Mouse (Mus musculus): Measurements from ENCODE around the gene Olfr820. TPM values are rescaled to one million over a fixed set of nuclear protein-coding genes. Genes with fewer than 3 reads are reported as not detected.
A peak's percentile ranks its signal among the peaks of the same experiment; 100 is the strongest.
"Not testable (repeated sequence)": the region's sequence is repeated elsewhere in the genome, so short reads cannot be mapped to it uniquely, and the experiment has no call there.

Olfr820 gene
- not detected in 2 replicates for total RNA-seq (2017)

DNA sequence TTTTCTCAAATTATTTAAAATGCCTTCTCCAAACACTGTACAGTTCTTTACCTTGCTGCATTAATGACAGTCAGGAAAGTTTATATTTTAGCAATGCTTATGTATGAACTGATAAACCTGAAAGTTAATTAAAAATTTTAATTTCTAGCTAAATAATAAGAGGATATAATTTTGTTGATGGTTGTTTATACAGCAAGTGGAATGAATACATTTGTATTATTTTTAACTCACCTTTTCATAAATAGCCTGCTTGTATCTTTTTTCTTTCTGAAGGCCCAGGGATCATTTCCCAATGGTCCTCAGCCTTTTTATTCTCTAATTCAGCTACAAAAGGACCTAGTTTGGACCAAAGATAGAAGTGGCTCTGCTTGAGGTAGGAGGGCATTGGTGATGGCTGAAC, at the start of gene Olfr820:
Gene Olfr820, plus strand, starts transcription at position 301 of the 400 bp plus-strand sequence.
- no peak for ATAC-seq (replicated peaks in 1 of 2; ENCODE audit: insufficient read depth in 1 of 2, low FRiP score in 2 of 2, low TSS enrichment in 1 of 2, low read depth in 1 of 2, poor library complexity in 2 of 2, severe bottlenecking in 2 of 2)

DNA sequence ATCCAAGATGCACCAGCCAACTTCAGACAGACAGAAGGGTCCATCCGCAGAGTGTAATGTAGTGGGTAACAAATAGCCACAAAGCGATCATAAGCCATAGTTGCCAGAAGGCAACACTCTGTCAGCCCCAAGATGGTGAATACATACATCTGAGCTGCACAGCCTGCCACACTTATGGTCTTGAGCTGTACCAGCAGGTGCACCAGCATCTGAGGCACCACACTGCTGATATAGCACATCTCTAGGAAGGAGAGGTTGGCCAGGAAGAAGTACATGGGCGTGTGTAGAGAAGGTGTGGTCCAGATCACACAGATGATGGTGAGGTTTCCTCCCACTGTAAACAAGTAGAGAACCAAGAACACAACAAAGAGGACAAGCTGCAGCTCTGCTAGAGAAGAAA, 46.2 kb upstream of the Olfr820 start:
- peak in 1 of 2 experiments; percentile 27; a peak in 1 of 4 replicates for ATAC-seq (replicated peaks in 1 of 2; ENCODE audit: insufficient read depth in 1 of 2, low FRiP score in 2 of 2, low TSS enrichment in 1 of 2, low read depth in 1 of 2, poor library complexity in 2 of 2, severe bottlenecking in 2 of 2)

DNA sequence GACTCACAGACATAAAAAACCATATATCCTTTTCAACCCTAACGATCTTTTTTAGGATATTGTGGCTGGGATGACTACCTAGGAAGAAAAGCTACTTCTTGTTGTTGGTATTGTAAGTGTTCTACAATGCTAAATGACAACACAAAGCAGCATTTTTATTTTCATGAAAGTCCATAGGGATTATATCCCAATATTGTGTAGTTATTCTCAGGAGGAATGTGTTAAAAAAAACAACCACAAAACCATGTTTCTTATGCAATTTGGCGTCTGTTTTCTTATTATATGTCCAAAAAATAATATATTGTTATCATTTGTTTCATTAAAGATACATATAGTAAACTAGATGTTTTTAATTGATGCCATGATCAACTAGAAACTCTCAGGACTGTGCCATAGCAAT, 45.3 kb upstream of the Olfr820 start, which contains the start of gene Olfr819:
Gene Olfr819, minus strand, starts transcription at position 101 of the 400 bp plus-strand sequence.
- not testable (repeated sequence) for ATAC-seq (replicated peaks in 1 of 2; ENCODE audit: insufficient read depth in 1 of 2, low FRiP score in 2 of 2, low TSS enrichment in 1 of 2, low read depth in 1 of 2, poor library complexity in 2 of 2, severe bottlenecking in 2 of 2)

DNA sequence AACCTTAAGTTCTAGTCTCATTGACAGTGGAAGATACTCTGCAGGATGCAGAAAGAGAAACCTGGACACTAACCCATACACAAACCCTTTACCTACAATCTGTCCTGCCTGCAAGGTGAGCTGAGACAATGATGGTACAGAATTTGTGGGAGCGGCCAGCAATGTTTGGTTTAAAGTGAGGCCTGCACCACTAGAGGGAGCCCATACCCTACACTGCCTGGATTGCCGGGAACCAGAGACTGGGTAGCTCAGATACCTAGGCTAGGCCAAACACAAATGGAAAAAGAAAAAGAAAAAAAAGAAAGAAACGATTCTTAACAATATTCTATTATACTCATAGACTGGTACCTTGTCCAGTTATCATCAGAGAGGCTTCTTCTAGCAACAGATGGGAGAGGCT, 39.4 kb upstream of the Olfr820 start:
- ATAC-seq (replicated peaks in 1 of 2; ENCODE audit: insufficient read depth in 1 of 2, low FRiP score in 2 of 2, low TSS enrichment in 1 of 2, low read depth in 1 of 2, poor library complexity in 2 of 2, severe bottlenecking in 2 of 2): peak; percentile 42 to 73; a peak in 2 of 4 replicates

DNA sequence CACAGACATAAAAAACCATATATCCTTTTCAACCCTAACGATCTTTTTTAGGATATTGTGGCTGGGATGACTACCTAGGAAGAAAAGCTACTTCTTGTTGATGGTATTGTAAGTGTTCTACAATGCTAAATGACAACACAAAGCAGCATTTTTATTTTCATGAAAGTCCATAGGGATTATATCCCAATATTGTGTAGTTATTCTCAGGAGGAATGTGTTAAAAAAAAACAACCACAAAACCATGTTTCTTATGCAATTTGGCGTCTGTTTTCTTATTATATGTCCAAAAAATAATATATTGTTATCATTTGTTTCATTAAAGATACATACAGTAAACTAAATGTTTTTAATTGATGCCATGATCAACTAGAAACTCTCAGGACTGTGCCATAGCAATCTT, 36.4 kb upstream of the Olfr820 start, which contains the start of gene Olfr247:
Gene Olfr247, minus strand, starts transcription at position 101 of the 400 bp plus-strand sequence.
- ATAC-seq (replicated peaks in 1 of 2; ENCODE audit: insufficient read depth in 1 of 2, low FRiP score in 2 of 2, low TSS enrichment in 1 of 2, low read depth in 1 of 2, poor library complexity in 2 of 2, severe bottlenecking in 2 of 2): not testable (repeated sequence)

DNA sequence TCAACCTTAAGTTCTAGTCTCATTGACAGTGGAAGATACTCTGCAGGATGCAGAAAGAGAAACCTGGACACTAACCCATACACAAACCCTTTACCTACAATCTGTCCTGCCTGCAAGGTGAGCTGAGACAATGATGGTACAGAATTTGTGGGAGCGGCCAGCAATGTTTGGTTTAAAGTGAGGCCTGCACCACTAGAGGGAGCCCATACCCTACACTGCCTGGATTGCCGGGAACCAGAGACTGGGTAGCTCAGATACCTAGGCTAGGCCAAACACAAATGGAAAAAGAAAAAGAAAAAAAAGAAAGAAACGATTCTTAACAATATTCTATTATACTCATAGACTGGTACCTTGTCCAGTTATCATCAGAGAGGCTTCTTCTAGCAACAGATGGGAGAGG, 30.6 kb upstream of the Olfr820 start:
- peak; percentile 48 to 62; a peak in 3 of 4 replicates for ATAC-seq (replicated peaks in 1 of 2; ENCODE audit: insufficient read depth in 1 of 2, low FRiP score in 2 of 2, low TSS enrichment in 1 of 2, low read depth in 1 of 2, poor library complexity in 2 of 2, severe bottlenecking in 2 of 2)

DNA sequence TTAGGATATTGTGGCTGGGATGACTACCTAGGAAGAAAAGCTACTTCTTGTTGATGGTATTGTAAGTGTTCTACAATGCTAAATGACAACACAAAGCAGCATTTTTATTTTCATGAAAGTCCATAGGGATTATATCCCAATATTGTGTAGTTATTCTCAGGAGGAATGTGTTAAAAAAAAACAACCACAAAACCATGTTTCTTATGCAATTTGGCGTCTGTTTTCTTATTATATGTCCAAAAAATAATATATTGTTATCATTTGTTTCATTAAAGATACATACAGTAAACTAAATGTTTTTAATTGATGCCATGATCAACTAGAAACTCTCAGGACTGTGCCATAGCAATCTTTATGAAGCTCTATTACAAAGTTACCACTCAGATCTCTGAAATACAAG, 27.5 kb upstream of the Olfr820 start, which contains the start of gene Gm10310:
Gene Gm10310, minus strand, starts transcription at position 101 of the 400 bp plus-strand sequence.
- not testable (repeated sequence) for ATAC-seq (replicated peaks in 1 of 2; ENCODE audit: insufficient read depth in 1 of 2, low FRiP score in 2 of 2, low TSS enrichment in 1 of 2, low read depth in 1 of 2, poor library complexity in 2 of 2, severe bottlenecking in 2 of 2)

DNA sequence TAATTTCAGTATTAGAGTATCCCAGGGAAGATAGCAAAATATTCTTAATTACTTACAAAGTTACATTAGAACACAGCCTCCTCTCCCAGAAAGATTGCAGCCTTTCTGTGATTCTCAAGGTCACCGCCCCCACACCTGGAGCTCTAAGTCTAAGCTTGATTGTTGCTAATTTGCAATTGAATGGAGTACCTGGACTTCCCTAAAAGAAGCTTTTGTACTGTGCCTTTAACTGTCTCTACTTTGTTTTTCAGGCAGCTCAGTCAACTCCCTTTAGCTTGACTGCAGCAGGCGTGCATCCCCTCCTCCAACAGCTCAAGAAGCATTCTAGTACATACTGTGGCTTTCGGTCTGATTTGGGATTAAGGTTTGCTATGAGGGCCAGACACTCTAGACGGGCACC, 8.3 kb upstream of the Olfr820 start:
- not testable (repeated sequence) for ATAC-seq (replicated peaks in 1 of 2; ENCODE audit: insufficient read depth in 1 of 2, low FRiP score in 2 of 2, low TSS enrichment in 1 of 2, low read depth in 1 of 2, poor library complexity in 2 of 2, severe bottlenecking in 2 of 2)

DNA sequence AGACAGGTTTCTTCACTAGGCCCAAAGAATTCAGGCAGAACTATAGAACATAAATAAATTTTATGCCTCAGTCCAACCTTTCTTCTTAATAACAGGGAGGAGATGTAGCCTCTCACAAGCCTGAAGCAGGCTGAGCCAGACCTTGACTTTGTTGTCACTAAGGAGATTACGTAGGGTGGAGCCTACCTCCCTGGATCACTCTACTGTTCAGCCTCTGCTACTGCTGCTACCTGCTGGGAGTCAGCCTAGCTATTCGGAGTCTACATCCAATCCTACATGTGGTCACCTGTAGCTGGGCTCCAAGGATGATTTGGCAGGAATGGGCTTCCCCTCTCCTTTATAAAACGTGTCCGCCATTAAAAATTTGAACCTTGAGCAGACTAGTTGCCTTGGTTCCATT, 7.1 kb upstream of the Olfr820 start:
- ATAC-seq (replicated peaks in 1 of 2; ENCODE audit: insufficient read depth in 1 of 2, low FRiP score in 2 of 2, low TSS enrichment in 1 of 2, low read depth in 1 of 2, poor library complexity in 2 of 2, severe bottlenecking in 2 of 2): not testable (repeated sequence)

DNA sequence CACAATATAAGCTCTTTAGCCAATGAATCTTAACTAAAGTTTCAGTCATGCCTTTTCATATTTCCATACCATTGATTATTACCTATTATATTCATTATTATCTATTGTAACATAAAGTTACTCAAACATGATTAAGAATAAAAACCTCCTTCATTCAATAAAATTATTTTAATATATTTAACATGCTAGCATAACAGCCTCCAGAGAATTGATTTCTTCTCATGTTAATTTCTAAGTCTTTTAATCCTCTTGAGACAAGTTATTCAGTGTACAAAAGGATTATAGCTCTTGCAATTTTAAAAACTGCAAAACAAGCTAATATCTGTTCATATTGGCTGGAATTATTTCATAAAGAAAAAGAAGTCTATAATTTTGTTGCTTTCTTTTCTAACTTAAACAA, 17.6 kb downstream of the Olfr820 start, which contains the start of gene Olfr821:
Gene Olfr821, plus strand, starts transcription at position 301 of the 400 bp plus-strand sequence.
- no peak for ATAC-seq (replicated peaks in 1 of 2; ENCODE audit: insufficient read depth in 1 of 2, low FRiP score in 2 of 2, low TSS enrichment in 1 of 2, low read depth in 1 of 2, poor library complexity in 2 of 2, severe bottlenecking in 2 of 2)

DNA sequence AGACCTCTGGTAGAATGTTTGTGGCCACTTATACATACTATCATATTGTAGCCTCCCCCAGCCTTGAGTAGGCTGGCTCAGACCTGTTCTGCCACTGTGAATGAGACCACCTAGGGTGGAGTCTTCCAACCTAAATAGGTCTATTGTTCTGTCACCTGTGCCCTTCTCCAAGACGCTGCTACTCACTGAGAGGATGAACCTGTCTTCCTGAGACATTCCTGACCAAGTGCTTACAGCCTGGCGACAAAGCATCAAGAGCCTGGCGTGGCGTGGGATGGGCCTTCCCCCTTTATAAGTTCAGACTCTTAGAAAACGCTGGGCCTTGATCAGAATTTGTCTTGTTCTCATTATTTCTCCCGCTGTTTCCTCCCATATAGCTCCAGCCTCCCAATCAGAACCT, 24.7 kb downstream of the Olfr820 start:
- ATAC-seq (replicated peaks in 1 of 2; ENCODE audit: insufficient read depth in 1 of 2, low FRiP score in 2 of 2, low TSS enrichment in 1 of 2, low read depth in 1 of 2, poor library complexity in 2 of 2, severe bottlenecking in 2 of 2): no peak

Other genes with a start within 250 kb of the Olfr820 start
- not detected in 2 replicates for gene Olfr808, start 247.1 kb upstream of the Olfr820 start, total RNA-seq (2017)
- gene Olfr809, start 238.0 kb upstream of the Olfr820 start, total RNA-seq (2017): not detected in 2 replicates
- gene Olfr810, start 217.7 kb upstream of the Olfr820 start, total RNA-seq (2017): not detected in 2 replicates
- not detected in 2 replicates for gene Olfr811, start 208.2 kb upstream of the Olfr820 start, total RNA-seq (2017)
- not detected in 2 replicates for gene Olfr812, start 166.5 kb upstream of the Olfr820 start, total RNA-seq (2017)
- not detected in 2 replicates for gene Olfr813, start 157.3 kb upstream of the Olfr820 start, total RNA-seq (2017)
- gene Olfr814, start 132.8 kb upstream of the Olfr820 start, total RNA-seq (2017): not detected in 2 replicates
- not detected in 2 replicates for gene Olfr815, start 106.8 kb upstream of the Olfr820 start, total RNA-seq (2017)
- not detected in 2 replicates for gene Olfr816, start 97.0 kb upstream of the Olfr820 start, total RNA-seq (2017)
- gene Olfr818, start 63.5 kb upstream of the Olfr820 start, total RNA-seq (2017): not detected in 2 replicates
- not detected in 2 replicates for gene Olfr819, start 45.4 kb upstream of the Olfr820 start, total RNA-seq (2017)
- not detected in 2 replicates for gene Olfr247, start 36.5 kb upstream of the Olfr820 start, total RNA-seq (2017)
- gene Gm10310, start 27.6 kb upstream of the Olfr820 start, total RNA-seq (2017): not detected in 2 replicates
- not detected in 2 replicates for gene Olfr821, start 17.7 kb downstream of the Olfr820 start, total RNA-seq (2017)
- not detected in 2 replicates for gene Olfr822, start 58.6 kb downstream of the Olfr820 start, total RNA-seq (2017)
- not detected in 2 replicates for gene Olfr823, start 102.8 kb downstream of the Olfr820 start, total RNA-seq (2017)
- gene Olfr824, start 117.4 kb downstream of the Olfr820 start, total RNA-seq (2017): not detected in 2 replicates
- not detected in 2 replicates for gene Olfr825, start 154.1 kb downstream of the Olfr820 start, total RNA-seq (2017)
- not detected in 2 replicates for gene Olfr826, start 171.6 kb downstream of the Olfr820 start, total RNA-seq (2017)
- gene Olfr827, start 201.8 kb downstream of the Olfr820 start, total RNA-seq (2017): not detected in 2 replicates

Measured in hematopoietic stem cell, adult 5-6 weeks (primary cell).